Mouse (Mus musculus): ENCODE data around the gene Sema4a.

- TF ChIP-seq EP300 (IDR thresholded peaks at IDR 0.05; ENCODE audit: insufficient read depth, low read depth, low read length): no peak
- TF ChIP-seq CTCF (IDR thresholded peaks at IDR 0.05; ENCODE audit: low read depth, low read length): no peak
These were observed 5.3 kb downstream of the Sema4a start for GRCm38 (mm10) chr3:88455588-88456264.
